Mouse (Mus musculus): ENCODE measurements at regions not wholly inside any gene's neighbourhood (a gene's known extent, or its start where the extent isn't known, plus 50 kb on each side); places are given as distances from the start of the nearest gene placed in this dataset.

DNA sequence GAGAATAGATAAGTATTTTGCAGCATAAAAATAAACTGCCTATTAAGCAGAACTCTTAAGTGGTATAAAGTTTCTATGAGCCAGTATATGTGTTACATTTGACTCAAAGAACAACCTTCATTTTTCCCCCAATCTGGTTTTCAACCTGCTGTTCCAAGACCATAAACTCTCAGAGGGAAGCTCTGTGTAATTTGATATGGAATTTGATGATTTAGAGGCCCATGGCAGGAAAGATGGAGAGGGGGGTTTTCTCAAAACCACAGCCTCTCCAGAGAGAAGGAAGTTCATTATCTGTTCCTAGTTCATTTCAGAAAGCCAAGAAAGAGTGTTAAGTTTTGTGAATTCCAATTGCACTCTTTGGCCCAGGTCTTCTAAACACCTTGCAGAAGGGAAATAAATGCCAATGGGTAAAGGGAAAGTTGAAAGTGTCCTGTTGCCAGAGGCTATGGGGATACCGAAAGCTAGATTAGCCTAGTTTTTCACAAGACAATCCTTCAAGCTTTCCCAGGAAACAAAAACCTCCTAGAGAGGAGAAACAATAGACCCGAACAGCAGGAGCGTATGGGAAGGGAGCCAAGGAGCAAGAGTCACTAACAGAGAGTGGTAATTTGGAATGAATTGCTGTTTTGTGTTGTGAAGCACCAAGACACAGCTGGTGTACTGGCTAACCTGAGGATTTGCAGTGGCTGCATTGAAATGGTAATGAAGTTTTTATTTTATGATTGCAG lies 165.2 kb upstream of the Atp2b1 start:
- in situ Hi-C loops (cut with MboI; ENCODE audit: low pct_unique_long_range_greater_than_20kb in 1 of 2, low sequenced_read_pairs in 2 of 2, unreplicated experiment in 1 of 2) = loop anchor here in 1 of 2 experiments (25.0 kb wide), 1 partner anchor 338 kb away; no protein-coding TSS in a partner anchor

DNA sequence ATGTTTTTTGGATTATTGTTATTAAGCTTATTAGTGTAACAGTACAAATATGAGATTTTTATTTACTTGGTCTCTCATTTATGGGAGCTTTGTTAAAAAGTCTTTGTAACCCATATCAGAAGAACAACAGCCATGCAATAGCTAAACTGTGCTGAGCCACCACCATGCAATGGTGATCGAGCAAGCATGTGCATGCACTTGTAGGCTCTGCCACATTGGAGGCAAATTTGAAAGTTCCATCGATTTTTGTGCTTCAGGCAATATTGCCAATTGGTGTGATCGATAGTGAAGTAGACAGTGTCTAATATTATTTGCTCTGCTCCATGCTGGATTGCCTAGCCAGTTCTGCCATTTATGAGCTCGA lies 164.6 kb upstream of the Atp2b1 start:
- in situ Hi-C loops (cut with MboI; ENCODE audit: low pct_unique_long_range_greater_than_20kb in 1 of 2, low sequenced_read_pairs in 2 of 2, unreplicated experiment in 1 of 2) = loop anchor here in 1 of 2 experiments (25.0 kb wide), 1 partner anchor 338 kb away; no protein-coding TSS in a partner anchor

DNA sequence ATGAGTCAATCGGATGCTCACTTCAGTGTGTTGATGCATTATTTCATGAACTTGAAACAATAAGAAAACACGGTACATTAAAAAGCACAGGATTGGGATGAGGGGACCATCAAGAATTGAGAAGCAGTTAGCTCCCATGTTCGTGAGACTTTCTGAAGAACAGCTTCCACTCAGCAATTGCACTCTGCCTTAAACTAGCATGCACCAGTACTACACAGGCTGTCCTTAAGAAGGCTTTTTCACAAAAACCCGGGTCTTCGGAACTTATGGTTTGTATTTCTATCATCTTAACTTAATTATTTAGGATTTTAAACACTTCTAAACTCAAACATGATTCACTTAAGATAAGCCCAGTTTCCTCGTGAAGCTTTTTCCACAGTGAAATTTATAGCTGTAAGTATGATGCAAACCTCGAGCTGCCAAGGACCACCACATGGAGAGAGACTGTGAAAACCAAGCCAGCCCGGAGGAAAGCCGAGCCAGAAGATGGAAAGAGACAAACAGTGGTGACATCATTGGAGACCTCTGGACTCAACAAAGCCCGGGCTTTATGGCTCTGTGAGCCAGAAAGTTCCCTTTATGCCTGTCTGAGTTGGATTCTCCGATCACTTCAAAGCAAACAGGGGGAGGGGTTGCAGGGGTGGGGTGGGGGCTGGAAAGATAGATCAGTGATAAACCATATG lies 162.7 kb upstream of the Atp2b1 start:
- in situ Hi-C loops (cut with MboI; ENCODE audit: low pct_unique_long_range_greater_than_20kb in 1 of 2, low sequenced_read_pairs in 2 of 2, unreplicated experiment in 1 of 2) = no loop called here

DNA sequence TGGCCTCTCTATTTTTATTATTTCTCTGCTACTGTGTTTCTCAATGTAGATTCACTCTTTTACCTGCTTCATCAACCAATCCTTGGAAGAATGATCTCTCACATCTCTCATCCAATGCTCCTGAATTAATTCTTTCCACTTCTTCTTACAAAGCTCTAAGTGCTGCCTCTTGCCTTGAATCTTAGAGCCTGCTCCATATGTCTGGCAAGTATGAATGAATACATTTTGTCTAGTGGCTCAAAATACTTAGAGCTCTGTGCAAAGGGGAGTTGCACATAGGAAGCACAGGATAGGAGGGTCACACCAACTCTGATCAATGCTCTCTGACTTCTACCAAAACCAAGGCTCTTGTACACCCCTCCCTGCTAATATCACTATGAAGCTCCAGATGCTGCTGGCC lies 153.1 kb upstream of the Atp2b1 start:
- in situ Hi-C loops (cut with MboI; ENCODE audit: low pct_unique_long_range_greater_than_20kb in 1 of 2, low sequenced_read_pairs in 2 of 2, unreplicated experiment in 1 of 2) = no loop called here

DNA sequence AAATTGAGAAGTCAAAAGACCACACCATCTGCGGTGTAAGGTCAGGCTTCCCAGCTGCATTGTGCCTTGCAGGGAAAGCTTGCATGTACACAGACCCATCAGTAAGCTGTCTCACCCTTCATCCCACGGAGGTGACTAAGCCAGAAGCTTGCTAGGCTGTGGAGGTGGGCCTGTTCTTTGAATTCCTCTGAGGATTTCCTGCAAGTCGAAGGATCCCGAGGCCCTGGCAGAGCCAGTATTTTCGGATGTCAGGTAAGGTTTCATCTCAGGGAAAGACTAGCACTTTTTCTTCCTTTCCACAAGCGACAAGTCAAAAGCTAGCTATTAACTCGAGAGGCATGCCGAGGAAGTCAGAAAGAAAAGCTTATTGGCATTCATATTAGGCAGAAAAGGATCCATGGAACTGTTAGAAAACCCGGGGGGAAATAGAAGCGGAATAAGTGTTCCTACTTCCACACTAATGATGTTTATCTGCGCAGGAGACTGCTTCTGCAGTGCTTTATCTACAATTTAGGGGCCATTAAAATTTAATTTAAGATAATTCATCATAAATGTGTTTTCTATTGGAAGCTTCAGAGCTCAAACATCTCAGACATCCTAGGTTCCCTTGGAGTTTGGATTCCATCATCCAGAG lies 148.3 kb upstream of the Atp2b1 start:
- in situ Hi-C loops (cut with MboI; ENCODE audit: low pct_unique_long_range_greater_than_20kb in 1 of 2, low sequenced_read_pairs in 2 of 2, unreplicated experiment in 1 of 2) = no loop called here

DNA sequence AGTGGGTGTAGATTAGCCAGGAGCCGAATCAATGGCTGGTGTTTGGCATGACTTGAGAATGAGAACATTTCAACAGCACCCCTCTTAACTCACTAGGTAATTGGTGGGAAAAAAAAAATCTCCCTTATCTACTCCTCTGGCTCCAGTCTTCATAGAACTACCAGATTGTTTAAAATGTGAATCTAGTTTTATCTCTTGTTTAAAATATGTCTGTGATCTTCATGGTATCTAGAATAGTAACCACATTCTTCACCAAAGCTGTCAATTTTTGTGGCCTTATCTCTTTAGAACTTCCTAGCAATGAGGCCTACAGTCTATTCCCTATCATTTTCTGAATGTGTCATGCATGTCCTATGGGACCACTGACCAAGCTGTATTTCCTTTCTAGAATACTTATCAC lies 134.4 kb upstream of the Atp2b1 start:
- in situ Hi-C loops (cut with MboI; ENCODE audit: low pct_unique_long_range_greater_than_20kb in 1 of 2, low sequenced_read_pairs in 2 of 2, unreplicated experiment in 1 of 2) = no loop called here

DNA sequence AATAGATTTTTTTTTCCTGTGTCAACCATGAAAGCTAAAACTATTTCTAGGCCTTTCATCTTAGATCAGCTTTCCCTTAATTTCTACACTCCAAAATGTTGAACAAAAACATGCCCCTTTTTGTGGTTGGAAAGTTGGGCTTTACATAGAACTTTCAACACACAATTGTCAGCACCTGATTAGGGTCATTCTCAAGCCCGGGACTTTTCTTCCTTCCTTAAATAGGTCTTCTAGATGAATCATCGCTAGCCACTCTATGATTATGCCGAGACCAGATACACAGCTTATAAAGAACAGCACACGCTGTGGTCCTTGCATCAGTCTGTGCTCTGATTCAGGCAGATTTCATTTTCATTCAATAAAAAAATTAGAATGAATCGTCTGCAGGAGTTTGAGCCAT lies 133.3 kb upstream of the Atp2b1 start:
- in situ Hi-C loops (cut with MboI; ENCODE audit: low pct_unique_long_range_greater_than_20kb in 1 of 2, low sequenced_read_pairs in 2 of 2, unreplicated experiment in 1 of 2) = no loop called here

DNA sequence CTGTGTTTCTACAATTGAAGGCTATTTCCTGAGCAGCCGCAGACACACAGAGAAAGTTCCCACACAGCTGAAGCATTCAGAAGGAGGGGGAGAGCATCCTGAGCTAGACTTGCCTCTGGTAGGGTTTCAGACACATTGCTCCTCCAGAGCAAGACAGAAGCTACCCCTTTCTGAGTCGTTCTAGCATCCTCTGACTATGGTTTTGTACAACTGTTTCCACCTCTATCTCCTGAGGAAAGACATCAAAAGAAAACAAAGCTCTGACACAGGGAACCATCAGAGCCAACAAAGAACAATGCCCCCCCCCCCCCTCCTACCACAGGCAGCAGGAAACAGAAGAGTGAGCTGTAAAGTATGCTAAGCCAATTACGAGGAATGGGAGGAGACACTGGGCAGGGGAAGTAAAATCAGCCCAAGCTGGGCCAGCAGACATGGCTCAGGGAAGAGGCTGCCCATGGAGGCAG lies 132.3 kb upstream of the Atp2b1 start:
- in situ Hi-C loops (cut with MboI; ENCODE audit: low pct_unique_long_range_greater_than_20kb in 1 of 2, low sequenced_read_pairs in 2 of 2, unreplicated experiment in 1 of 2) = no loop called here

DNA sequence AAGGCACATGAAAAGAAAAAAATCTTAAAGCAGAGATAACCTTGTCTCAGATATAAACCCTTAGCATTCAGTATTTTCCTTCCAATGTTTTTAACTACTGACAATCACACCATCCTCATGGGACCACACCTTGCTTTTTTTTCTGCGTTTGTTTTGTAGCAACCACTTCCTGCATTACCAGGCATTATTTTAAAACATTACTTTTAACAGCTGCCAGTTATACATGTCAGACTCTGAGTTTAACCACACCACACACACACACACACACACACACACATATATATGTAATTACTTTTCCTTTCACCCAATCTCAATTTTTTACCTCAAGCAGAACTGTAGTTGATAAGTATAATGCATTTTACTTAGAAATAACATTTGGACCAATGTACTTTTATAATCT lies 128.8 kb upstream of the Atp2b1 start:
- in situ Hi-C loops (cut with MboI; ENCODE audit: low pct_unique_long_range_greater_than_20kb in 1 of 2, low sequenced_read_pairs in 2 of 2, unreplicated experiment in 1 of 2) = no loop called here

DNA sequence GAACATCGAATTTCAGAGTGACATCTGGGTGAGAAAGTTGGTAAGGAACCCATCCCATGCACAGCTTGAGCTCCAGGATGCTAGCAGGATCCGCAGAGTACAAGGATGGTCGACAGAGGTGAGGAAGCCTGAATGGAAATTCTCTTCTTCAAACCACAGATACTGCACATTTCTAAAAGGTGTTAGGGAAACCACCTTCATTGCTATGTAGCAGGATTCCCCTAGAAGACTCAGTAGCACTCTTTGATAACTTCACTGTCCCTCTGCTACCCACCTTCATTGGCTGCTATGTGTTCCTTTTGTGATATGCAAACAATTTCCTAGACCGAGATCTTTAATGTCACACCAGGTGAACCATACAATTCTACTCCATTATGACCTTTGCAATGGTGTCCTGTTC lies 128.1 kb upstream of the Atp2b1 start:
- in situ Hi-C loops (cut with MboI; ENCODE audit: low pct_unique_long_range_greater_than_20kb in 1 of 2, low sequenced_read_pairs in 2 of 2, unreplicated experiment in 1 of 2) = no loop called here

DNA sequence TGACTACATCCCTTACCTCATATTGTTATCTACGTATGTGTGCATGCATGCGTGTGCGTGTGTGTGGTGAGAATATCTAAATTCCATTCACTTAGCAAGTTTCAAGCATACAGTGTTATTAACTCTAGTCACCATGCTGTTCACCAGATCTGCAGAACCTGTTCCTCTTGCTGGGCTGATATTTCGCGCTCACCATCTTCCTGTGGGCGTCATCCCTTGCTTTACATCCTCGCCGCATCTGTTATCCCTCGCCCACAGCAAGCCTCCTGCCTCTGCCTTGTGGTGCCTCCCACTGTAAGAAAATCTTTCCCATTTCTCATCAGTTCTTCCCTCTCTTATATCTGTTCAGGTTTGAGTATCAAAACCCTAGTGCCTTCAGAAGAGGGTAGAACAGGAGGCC lies 124.4 kb upstream of the Atp2b1 start:
- in situ Hi-C loops (cut with MboI; ENCODE audit: low pct_unique_long_range_greater_than_20kb in 1 of 2, low sequenced_read_pairs in 2 of 2, unreplicated experiment in 1 of 2) = no loop called here

DNA sequence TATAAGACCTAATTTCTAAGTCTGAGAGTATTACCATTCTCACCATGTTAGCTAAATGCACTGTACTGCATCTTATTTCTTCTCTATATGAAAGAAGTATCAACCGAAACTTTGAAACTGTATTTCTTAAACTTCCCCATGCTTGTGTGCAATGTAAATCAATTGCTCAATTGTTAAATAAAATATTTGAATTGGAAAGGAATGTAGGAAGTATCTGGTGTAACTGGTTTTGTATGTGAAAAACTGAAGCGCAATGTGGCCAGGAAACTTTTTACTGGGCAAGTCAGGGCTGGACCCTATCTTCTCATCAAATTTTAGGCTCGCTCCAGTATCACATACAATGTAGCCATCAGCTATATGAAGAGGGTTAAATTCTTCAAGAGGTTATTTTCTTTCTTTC lies 123.8 kb upstream of the Atp2b1 start:
- in situ Hi-C loops (cut with MboI; ENCODE audit: low pct_unique_long_range_greater_than_20kb in 1 of 2, low sequenced_read_pairs in 2 of 2, unreplicated experiment in 1 of 2) = no loop called here

DNA sequence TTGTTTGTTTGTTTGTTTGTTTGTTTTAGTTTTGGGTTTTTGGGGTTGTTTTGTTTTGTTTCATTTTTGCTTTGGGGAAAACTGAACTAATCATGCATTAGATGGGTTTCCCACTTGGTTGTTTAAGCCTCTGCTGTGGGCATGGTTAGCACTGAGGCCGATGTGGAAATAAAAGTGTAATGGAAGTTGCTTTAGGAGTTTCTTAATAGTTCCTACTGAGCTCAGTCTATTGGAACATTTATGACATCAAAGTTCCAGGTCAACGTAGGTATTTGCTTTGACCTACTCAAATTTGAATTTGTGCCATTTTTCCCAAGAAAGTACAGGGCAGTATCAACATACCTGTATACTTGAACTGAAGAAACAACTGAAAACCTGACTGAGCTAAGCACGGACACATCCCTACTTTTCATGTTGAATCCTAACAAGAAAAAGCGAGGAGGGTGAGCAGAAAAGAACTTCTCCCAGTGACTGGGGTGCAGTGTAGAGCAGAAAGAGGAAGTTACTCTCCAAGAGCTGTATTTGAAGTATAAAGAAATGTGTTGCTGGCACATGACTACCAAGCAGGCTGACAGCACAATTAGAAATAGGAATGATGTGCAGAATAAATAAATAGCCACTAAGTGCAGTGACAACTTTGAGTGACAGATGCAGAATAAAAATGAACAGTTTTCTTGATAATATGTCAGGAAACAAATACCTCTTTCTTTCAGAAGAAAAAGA lies 122.0 kb upstream of the Atp2b1 start:
- in situ Hi-C loops (cut with MboI; ENCODE audit: low pct_unique_long_range_greater_than_20kb in 1 of 2, low sequenced_read_pairs in 2 of 2, unreplicated experiment in 1 of 2) = no loop called here

DNA sequence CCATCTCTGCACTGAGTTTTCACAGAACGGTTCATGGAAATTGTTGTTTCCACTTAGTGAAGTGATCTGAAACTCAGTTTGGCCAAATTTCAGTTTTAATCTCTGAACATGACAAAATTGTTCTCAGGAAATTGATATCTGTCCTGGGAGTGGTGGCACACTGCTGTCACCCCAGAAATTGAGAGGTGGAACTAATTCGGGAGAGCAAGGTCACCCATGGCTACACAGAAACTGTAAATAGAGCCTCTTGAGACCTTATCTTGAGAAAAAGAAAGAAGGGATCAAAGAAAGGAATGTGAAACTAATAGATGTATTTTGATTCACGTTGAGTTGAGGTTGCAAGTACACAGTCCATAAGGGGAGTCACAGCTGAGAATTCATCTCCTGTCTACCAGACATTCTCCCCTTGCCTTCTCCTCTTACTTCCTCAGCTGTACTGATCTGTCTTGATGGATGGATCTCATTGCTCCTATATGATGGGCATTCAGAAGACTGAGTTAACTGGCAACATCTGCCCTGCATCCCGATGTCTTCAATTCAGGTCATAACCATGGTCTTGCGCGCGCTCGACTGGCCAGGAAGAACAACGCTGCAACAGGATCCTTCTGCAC lies 120.2 kb upstream of the Atp2b1 start:
- in situ Hi-C loops (cut with MboI; ENCODE audit: low pct_unique_long_range_greater_than_20kb in 1 of 2, low sequenced_read_pairs in 2 of 2, unreplicated experiment in 1 of 2) = no loop called here

DNA sequence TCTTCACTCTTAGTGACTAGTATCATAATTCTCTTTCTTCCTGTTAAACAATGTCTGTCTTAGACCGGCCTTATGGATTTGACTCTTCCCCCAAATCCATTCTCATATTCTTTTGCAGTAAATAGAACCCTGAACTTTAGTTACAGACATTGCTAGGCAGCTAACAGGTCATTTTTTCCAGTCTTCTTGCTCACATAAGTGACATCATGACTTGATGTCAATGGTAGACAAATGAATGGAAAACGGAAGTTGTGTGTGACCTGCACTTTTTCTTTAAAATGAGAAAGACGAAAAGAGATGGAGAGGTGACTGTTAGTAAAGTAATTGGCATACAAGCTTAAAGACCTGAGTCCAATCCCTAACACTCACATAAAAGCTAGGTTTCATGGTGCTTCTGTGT lies 118.2 kb upstream of the Atp2b1 start:
- in situ Hi-C loops (cut with MboI; ENCODE audit: low pct_unique_long_range_greater_than_20kb in 1 of 2, low sequenced_read_pairs in 2 of 2, unreplicated experiment in 1 of 2) = no loop called here

DNA sequence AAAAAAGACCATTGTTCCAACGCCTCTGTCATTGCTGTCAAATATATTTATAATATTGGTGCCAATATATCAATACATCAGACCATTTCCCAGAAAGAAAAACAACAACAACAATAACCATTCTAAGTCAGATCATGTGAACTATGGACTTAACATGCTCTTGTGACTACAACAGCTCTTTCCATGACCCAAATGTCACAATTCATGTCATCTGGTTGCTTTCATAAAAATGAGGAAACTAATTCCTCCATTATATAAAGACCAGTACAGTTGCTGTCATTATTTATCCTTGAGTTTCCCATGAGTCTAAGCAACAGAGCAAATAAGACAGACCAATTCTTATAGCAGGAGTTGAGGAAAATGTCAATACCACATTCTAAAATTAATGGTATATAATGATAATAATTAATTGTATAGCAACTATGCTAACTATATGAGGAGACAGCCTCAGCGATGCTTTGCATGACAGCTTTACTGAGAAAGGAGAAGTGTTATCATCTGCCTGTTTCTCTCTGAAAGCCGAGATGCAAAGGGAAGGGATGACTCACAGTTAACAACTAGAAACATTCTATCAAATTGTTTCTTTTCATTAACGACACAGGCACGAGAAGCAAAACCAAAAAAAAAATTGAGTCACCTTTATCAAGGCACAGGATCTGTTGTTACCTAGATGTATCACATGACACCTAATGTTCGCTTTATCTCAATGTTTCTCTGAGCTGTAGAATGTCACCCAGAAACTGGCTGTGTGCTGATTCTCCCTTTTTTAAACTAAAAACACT lies 115.4 kb upstream of the Atp2b1 start:
- in situ Hi-C loops (cut with MboI; ENCODE audit: low pct_unique_long_range_greater_than_20kb in 1 of 2, low sequenced_read_pairs in 2 of 2, unreplicated experiment in 1 of 2) = no loop called here

DNA sequence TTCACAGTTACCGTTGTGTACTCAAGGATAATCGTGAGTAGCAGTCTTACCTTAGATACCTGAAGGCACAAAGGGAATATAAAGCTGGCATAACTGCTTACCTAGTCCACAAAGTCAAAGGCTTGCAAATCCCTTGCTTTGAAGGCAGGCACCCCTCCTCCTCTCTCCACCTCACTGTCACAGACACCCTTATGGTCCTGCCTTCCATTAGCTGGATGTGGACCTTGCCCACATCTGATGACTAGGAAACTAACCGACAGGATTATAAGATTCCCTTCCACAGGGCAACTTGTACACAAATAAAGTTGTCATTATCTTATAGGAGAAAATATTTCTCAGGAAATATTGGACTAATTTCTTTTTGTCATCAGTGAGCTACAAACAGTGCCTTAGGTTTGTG lies 114.4 kb upstream of the Atp2b1 start:
- in situ Hi-C loops (cut with MboI; ENCODE audit: low pct_unique_long_range_greater_than_20kb in 1 of 2, low sequenced_read_pairs in 2 of 2, unreplicated experiment in 1 of 2) = loop anchor here in 1 of 2 experiments (25.0 kb wide), 1 partner anchor 287 kb away; no protein-coding TSS in a partner anchor

DNA sequence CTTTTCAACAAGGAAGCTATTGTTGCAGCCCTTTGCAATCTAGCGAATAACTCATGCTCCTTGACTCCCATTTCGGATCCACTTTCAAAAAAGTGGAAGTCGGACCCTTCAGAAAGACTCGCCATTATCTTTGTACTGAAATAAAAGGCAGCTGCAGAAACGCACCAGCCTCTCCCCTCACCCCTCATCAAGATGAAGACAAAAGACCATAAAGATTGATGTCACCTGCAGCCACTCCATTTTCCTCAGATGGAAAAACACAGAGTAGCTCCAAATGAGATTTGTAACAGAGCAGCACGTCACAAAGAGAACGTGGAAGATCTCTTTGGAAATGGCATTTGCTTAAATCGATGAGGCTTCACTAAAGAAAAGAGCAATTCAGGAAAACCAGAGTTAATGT lies 113.3 kb upstream of the Atp2b1 start:
- in situ Hi-C loops (cut with MboI; ENCODE audit: low pct_unique_long_range_greater_than_20kb in 1 of 2, low sequenced_read_pairs in 2 of 2, unreplicated experiment in 1 of 2) = loop anchor here in 1 of 2 experiments (25.0 kb wide), 1 partner anchor 286 kb away; no protein-coding TSS in a partner anchor
